Mouse (Mus musculus): ENCODE data around the gene Tor1aip1. TPM values are rescaled to one million over a fixed set of nuclear protein-coding genes. Genes with fewer than 3 reads are reported as not detected.

The Tor1aip1 gene
- total and polyA plus RNA-seq, 3 experiments = 13.1 to 22.9 TPM; not detected in 1

DNA sequence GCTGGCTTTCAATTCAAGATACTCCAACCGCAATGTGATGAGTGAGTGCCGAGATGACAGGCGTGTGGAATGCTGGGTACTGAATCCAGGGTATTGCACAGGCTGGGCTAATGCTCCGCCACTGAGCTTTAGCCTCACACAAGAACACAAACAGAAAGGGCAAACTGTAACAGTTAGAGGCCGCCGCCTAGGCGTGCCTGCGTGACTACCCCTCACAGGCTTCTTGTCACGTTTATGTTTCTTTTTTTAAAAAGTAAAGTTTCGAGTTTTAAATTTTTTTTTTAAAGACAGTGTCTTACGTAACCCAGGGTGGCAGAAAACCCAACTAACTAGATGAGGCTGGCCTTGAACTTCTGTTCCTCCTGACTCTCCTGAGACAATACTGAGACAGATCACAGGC is 30.4 kb downstream of the Tor1aip1 start:
- Histone ChIP-seq H3K9me3 (replicated peaks; ENCODE audit: insufficient read depth, low read length) (no peaks in the 10 kb centered on the region), H3K9ac (ENCODE audit: control insufficient read depth, low read depth, low read length, poor library complexity, severe bottlenecking) (no peak overlapping the region), H3K79me2 (ENCODE audit: control insufficient read depth, insufficient read depth, low read length, poor library complexity) (no peaks in the 10 kb centered on the region), H3K27me3 (ENCODE audit: control insufficient read depth in 1 of 2, insufficient read depth in 2 of 2, low read length in 2 of 2) (no peaks in the 10 kb centered on the region), H3K4me3 (ENCODE audit: control insufficient read depth in 1 of 2, insufficient read depth in 1 of 2, low read depth in 2 of 2, low read length in 2 of 2) (no peak overlapping the region), H3K36me3 (ENCODE audit: control insufficient read depth in 1 of 2, insufficient read depth in 2 of 2, low read length in 2 of 2) (peaks cover 0 to 6% of the 10 kb centered on the region in 2 experiments; a peak in 2 of 4 replicates), H3K4me1 (ENCODE audit: control insufficient read depth in 1 of 2, insufficient read depth in 2 of 2, low read length in 2 of 2) (no peaks in the 10 kb centered on the region), H3K27ac (ENCODE audit: control insufficient read depth, low read depth, low read length) (no peak overlapping the region)
- TF ChIP-seq NRF1 (IDR thresholded peaks at IDR 0.05; ENCODE audit: insufficient read depth, low read depth, low read length, poor library complexity, severe bottlenecking) (no peak), MYC (IDR thresholded peaks at IDR 0.05; ENCODE audit: low read depth, low read length) (no peak), CTCF (IDR thresholded peaks at IDR 0.05 in 2 of 3, conservative IDR thresholded peaks at IDR 0.05 in 1 of 3; ENCODE audit: control insufficient read depth in 1 of 3, insufficient read depth in 1 of 3, low read depth in 2 of 3, low read length in 3 of 3, poor library complexity in 1 of 3, severe bottlenecking in 1 of 3) (no peak), TBP (IDR thresholded peaks at IDR 0.05; ENCODE audit: low read depth, low read length) (no peak), GABPA (IDR thresholded peaks at IDR 0.05; ENCODE audit: low read depth, low read length) (no peak), ETS1 (IDR thresholded peaks at IDR 0.05; ENCODE audit: low read depth, low read length) (no peak), ZNF384 (IDR thresholded peaks at IDR 0.05; ENCODE audit: low read depth, low read length) (no peak), TCF12 (IDR thresholded peaks at IDR 0.05; ENCODE audit: low read depth, low read length) (no peak), USF2 (IDR thresholded peaks at IDR 0.05; ENCODE audit: borderline replicate concordance in 1 of 2, insufficient read depth in 1 of 2, low read depth in 1 of 2, low read length in 2 of 2) (no peak), SIN3A (IDR thresholded peaks at IDR 0.05; ENCODE audit: low read length) (no peak), HCFC1 (IDR thresholded peaks at IDR 0.05; ENCODE audit: low read depth, low read length) (no peak), MAX (IDR thresholded peaks at IDR 0.05; ENCODE audit: low read length) (no peak), RCOR1 (IDR thresholded peaks at IDR 0.05; ENCODE audit: low read depth, low read length) (no peak), MAZ (IDR thresholded peaks at IDR 0.05; ENCODE audit: low read depth, low read length) (no peak), EP300 (IDR thresholded peaks at IDR 0.05; ENCODE audit: low read depth in 1 of 2, low read length in 2 of 2) (no peak)
- DNase-seq (ENCODE audit: low read depth, low spot score) = no peak

DNA sequence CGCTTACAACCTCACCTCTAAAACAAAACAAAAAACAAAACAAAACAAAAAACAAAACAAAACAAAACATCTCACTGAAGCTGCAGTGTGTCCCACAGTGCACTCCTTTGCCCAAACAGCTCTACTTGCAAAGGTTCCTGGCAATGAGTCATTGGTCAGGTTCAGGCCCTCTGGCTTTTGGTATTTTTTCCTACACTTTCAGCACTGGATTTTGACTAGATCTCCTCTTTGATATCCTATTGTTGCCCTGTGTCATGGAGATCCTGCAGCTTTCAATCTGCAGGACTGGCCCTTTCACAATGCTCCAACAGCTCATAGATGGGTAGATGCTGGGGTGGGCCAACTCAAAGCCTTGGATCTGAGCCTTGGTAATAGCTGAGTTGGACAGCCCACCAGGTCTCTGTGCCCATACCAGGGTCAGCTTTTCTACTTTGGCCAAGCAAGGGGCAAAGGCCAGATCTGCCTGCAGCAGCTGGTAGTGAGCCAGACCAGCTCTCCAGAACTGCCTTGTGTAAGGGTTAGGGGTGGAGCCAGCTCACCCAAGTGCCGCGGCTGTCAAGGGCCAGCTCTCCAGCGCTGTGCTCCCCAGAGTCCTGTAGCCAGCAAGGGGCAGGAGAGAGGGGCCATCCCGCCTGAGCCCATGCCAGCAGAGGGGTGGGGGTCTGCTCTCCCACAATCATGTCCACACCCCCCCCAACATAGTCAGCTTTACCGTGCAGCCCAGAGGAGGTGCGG is 32.9 kb downstream of the Tor1aip1 start:
- Histone ChIP-seq H3K9ac (ENCODE audit: control insufficient read depth, low read depth, low read length, poor library complexity, severe bottlenecking) (no peak overlapping the region), H3K4me3 (ENCODE audit: control insufficient read depth in 1 of 2, insufficient read depth in 1 of 2, low read depth in 2 of 2, low read length in 2 of 2) (no peak overlapping the region), H3K9me3 (replicated peaks; ENCODE audit: insufficient read depth, low read length) (no peaks in the 10 kb centered on the region), H3K27me3 (ENCODE audit: control insufficient read depth in 1 of 2, insufficient read depth in 2 of 2, low read length in 2 of 2) (no peaks in the 10 kb centered on the region), H3K36me3 (ENCODE audit: control insufficient read depth in 1 of 2, insufficient read depth in 2 of 2, low read length in 2 of 2) (peaks cover 0 to 4% of the 10 kb centered on the region in 2 experiments; a peak in 2 of 4 replicates), H3K27ac (ENCODE audit: control insufficient read depth, low read depth, low read length) (no peak overlapping the region), H3K4me1 (ENCODE audit: control insufficient read depth in 1 of 2, insufficient read depth in 2 of 2, low read length in 2 of 2) (no peaks in the 10 kb centered on the region), H3K79me2 (ENCODE audit: control insufficient read depth, insufficient read depth, low read length, poor library complexity) (no peaks in the 10 kb centered on the region)
- TF ChIP-seq MXI1 (IDR thresholded peaks at IDR 0.05; ENCODE audit: low read depth, low read length) = no peak
- TF ChIP-seq MAZ (IDR thresholded peaks at IDR 0.05; ENCODE audit: low read depth, low read length) = no peak
- no peak for TF ChIP-seq ZC3H11A (IDR thresholded peaks at IDR 0.05; ENCODE audit: low read depth, low read length)
- no peak for TF ChIP-seq NELFE (IDR thresholded peaks at IDR 0.05; ENCODE audit: low read depth, low read length)
- TF ChIP-seq POLR2A (IDR thresholded peaks at IDR 0.05; ENCODE audit: control insufficient read depth in 1 of 2, insufficient read depth in 1 of 2, low read depth in 1 of 2, low read length in 2 of 2, poor library complexity in 1 of 2) = no peak
- no peak for TF ChIP-seq GABPA (IDR thresholded peaks at IDR 0.05; ENCODE audit: low read depth, low read length)
- no peak for TF ChIP-seq SMC3 (IDR thresholded peaks at IDR 0.05; ENCODE audit: low read depth, low read length)
- no peak for TF ChIP-seq CHD2 (IDR thresholded peaks at IDR 0.05; ENCODE audit: low read length)
- TF ChIP-seq USF1 (IDR thresholded peaks at IDR 0.05; ENCODE audit: low read depth, low read length) = no peak
- TF ChIP-seq TCF12 (IDR thresholded peaks at IDR 0.05; ENCODE audit: low read depth, low read length) = no peak
- no peak for DNase-seq (ENCODE audit: low read depth, low spot score)
